Mouse (Mus musculus) midbrain, embryonic 16.5 days (tissue): ENCODE data around the gene Serpini2. TPM values are rescaled to one million over a fixed set of nuclear protein-coding genes. Genes with fewer than 3 reads are reported as not detected.
A peak's percentile ranks its signal among the peaks of the same experiment; 100 is the strongest.

Experiments used
- ATAC-seq: fragments of 200-750 bp; cut with Nextera tagmentation; 2 replicates; pipeline ENCODE4 v1.8.0; 2017; ENCODE audit warnings: moderate TSS enrichment
- H3K27ac ChIP-seq: fragments of 300-500 bp; sonication (generic); 2 replicates; pipeline ENCODE4 v1.5.1; 2014; ENCODE audit warnings: mild to moderate bottlenecking, low read length, mixed read lengths
- H3K27me3 ChIP-seq: fragments of 300-500 bp; sonication (generic); 2 replicates; pipeline ENCODE4 v1.6.1; 2014; ENCODE audit warnings: low read depth, low read length, mixed read lengths; ENCODE audit not compliant: control insufficient read depth, insufficient read depth
- H3K36me3 ChIP-seq: fragments of 300-500 bp; sonication (generic); 2 replicates; pipeline ENCODE4 v1.6.1; 2014; ENCODE audit warnings: mild to moderate bottlenecking, low read length, moderate library complexity, mixed read lengths; ENCODE audit not compliant: control insufficient read depth, insufficient read depth
- H3K4me1 ChIP-seq: fragments of 300-500 bp; sonication (generic); 2 replicates; pipeline ENCODE4 v1.6.1; 2014; ENCODE audit warnings: mild to moderate bottlenecking, low read length, mixed read lengths; ENCODE audit not compliant: control insufficient read depth, insufficient read depth
- H3K4me2 ChIP-seq: fragments of 300-500 bp; sonication (generic); 2 replicates; pipeline ENCODE4 v1.6.1; 2014; ENCODE audit warnings: mild to moderate bottlenecking, low read length, mixed read lengths
- H3K4me3 ChIP-seq: fragments of 300-500 bp; sonication (generic); 2 replicates; pipeline ENCODE4 v1.5.1; 2014; ENCODE audit warnings: low read depth, mild to moderate bottlenecking, low read length, moderate library complexity, mixed read lengths
- H3K9ac ChIP-seq: fragments of 300-500 bp; sonication (generic); 2 replicates; pipeline ENCODE4 v1.6.1; 2014; ENCODE audit warnings: low read depth, low read length, mixed read lengths
- H3K9me3 ChIP-seq: fragments of 300-500 bp; sonication (generic); replicated peaks from 2 replicates; pipeline ENCODE4 v1.6.1; 2014; ENCODE audit warnings: mild to moderate bottlenecking, low read length, mixed read lengths; ENCODE audit not compliant: control insufficient read depth, poor library complexity, severe bottlenecking
- whole genome bisulfite sequencing: fragments of 180-500 bp; shearing (Covaris S2); extraction: QIAGEN DNeasy Blood & Tissue Kit; methylation state at CpG from one replicate; pipeline ENCODE4 v1.1.7; 2014; 5-methylcytosine and 5-hydroxymethylcytosine counted together
- polyA plus RNA-seq: library from polyadenylated mRNA; unstranded; fragments of >200 nt; fragmentation: Nextera tagmentation; extraction: Ambion mirVana; gene quantifications from 2 replicates; pipeline ENCODE4 v1.2.1, GENCODE M21; 2015

Gene Serpini2
- polyA plus RNA-seq, 1 experiment from 2014 or later = not detected

GRCm38 (mm10) chr3:75293243-75293642 lies 23.4 kb upstream of the Serpini2 start:
- ATAC-seq = no peak
- Histone ChIP-seq H3K27me3 (no peaks in the 10 kb centered on the region), H3K4me1 (peaks cover 10% of the 10 kb centered on the region), H3K9me3 (no peaks in the 10 kb centered on the region), H3K36me3 (no peaks in the 10 kb centered on the region), H3K9ac (no peak overlapping the region), H3K4me2 (no peak overlapping the region), H3K27ac (no peak overlapping the region), H3K4me3 (no peak overlapping the region)
- 88% methylated on average over 2 of the region's 2 CpGs for WGBS

GRCm38 (mm10) chr3:75277455-75277854 lies 7.6 kb upstream of the Serpini2 start:
- H3K9ac ChIP-seq = no peak overlapping the region
- H3K4me1 ChIP-seq = no peaks in the 10 kb centered on the region
- no peaks in the 10 kb centered on the region for H3K9me3 ChIP-seq
- H3K4me2 ChIP-seq = no peak overlapping the region
- H3K4me3 ChIP-seq = no peak overlapping the region
- no peaks in the 10 kb centered on the region for H3K27me3 ChIP-seq
- no peaks in the 10 kb centered on the region for H3K36me3 ChIP-seq
- 86% methylated on average over 4 of the region's 4 CpGs for WGBS
- no peak overlapping the region for H3K27ac ChIP-seq
- ATAC-seq = no peak

GRCm38 (mm10) chr3:75276522-75276921 lies 6.6 kb upstream of the Serpini2 start:
- no peak overlapping the region for H3K4me3 ChIP-seq
- no peaks in the 10 kb centered on the region for H3K4me1 ChIP-seq
- ATAC-seq = no peak
- H3K4me2 ChIP-seq = no peak overlapping the region
- H3K9me3 ChIP-seq = no peaks in the 10 kb centered on the region
- no peaks in the 10 kb centered on the region for H3K36me3 ChIP-seq
- 76% methylated on average over 3 of the region's 3 CpGs for WGBS
- no peak overlapping the region for H3K9ac ChIP-seq
- no peaks in the 10 kb centered on the region for H3K27me3 ChIP-seq
- H3K27ac ChIP-seq = no peak overlapping the region

- ATAC-seq = no peak
- H3K9ac ChIP-seq = no peak overlapping the region
- no peaks in the 10 kb centered on the region for H3K4me1 ChIP-seq
- H3K27ac ChIP-seq = no peak overlapping the region
- H3K27me3 ChIP-seq = no peaks in the 10 kb centered on the region
- no peaks in the 10 kb centered on the region for H3K36me3 ChIP-seq
- H3K4me2 ChIP-seq = no peak overlapping the region
- H3K9me3 ChIP-seq = no peaks in the 10 kb centered on the region
- no peak overlapping the region for H3K4me3 ChIP-seq
Observed at GRCm38 (mm10) chr3:75275127-75275526, 5.2 kb upstream of the Serpini2 start.

- ATAC-seq = no peak
- H3K27ac ChIP-seq = no peak overlapping the region
- H3K4me2 ChIP-seq = no peak overlapping the region
- H3K9ac ChIP-seq = no peak overlapping the region
- no peaks in the 10 kb centered on the region for H3K27me3 ChIP-seq
- no peaks in the 10 kb centered on the region for H3K4me1 ChIP-seq
- no peak overlapping the region for H3K4me3 ChIP-seq
- no peaks in the 10 kb centered on the region for H3K9me3 ChIP-seq
- no peaks in the 10 kb centered on the region for H3K36me3 ChIP-seq
Observed at GRCm38 (mm10) chr3:75259356-75259755, 10.5 kb downstream of the Serpini2 start.

- H3K36me3 ChIP-seq = no peaks in the 10 kb centered on the region
- WGBS = 78% methylated on average over 3 of the region's 3 CpGs
- no peaks in the 10 kb centered on the region for H3K27me3 ChIP-seq
- no peak overlapping the region for H3K27ac ChIP-seq
- H3K9ac ChIP-seq = no peak overlapping the region
- H3K4me1 ChIP-seq = no peaks in the 10 kb centered on the region
- no peaks in the 10 kb centered on the region for H3K9me3 ChIP-seq
- ATAC-seq = no peak
- H3K4me3 ChIP-seq = no peak overlapping the region
- H3K4me2 ChIP-seq = no peak overlapping the region
Observed at GRCm38 (mm10) chr3:75219694-75220093, 50.2 kb downstream of the Serpini2 start.

GRCm38 (mm10) chr3:75219211-75219610 lies 50.7 kb downstream of the Serpini2 start:
- H3K4me2 ChIP-seq = no peak overlapping the region
- H3K9ac ChIP-seq = no peak overlapping the region
- no peaks in the 10 kb centered on the region for H3K9me3 ChIP-seq
- 6% methylated on average over 1 of the region's 1 CpGs for WGBS
- H3K36me3 ChIP-seq = no peaks in the 10 kb centered on the region
- peak; percentile 76; the same call in 1 of the 2 replicates for ATAC-seq
- H3K4me3 ChIP-seq = no peak overlapping the region
- H3K27me3 ChIP-seq = no peaks in the 10 kb centered on the region
- no peak overlapping the region for H3K27ac ChIP-seq
- H3K4me1 ChIP-seq = no peaks in the 10 kb centered on the region

- H3K27me3 ChIP-seq = no peaks in the 10 kb centered on the region
- no peak overlapping the region for H3K4me2 ChIP-seq
- no peaks in the 10 kb centered on the region for H3K36me3 ChIP-seq
- H3K4me1 ChIP-seq = no peaks in the 10 kb centered on the region
- ATAC-seq = peak; percentile 48; the same call in 1 of the 2 replicates
- H3K9me3 ChIP-seq = no peaks in the 10 kb centered on the region
- no peak overlapping the region for H3K4me3 ChIP-seq
- no peak overlapping the region for H3K9ac ChIP-seq
- no peak overlapping the region for H3K27ac ChIP-seq
- WGBS = 41% methylated on average over 12 of the region's 12 CpGs
Observed at GRCm38 (mm10) chr3:75202808-75203503, 66.9 kb downstream of the Serpini2 start.
